Mouse (Mus musculus) brain, adult 10 weeks (tissue): Measurements from ENCODE around the gene Zmiz2. TPM values are rescaled to one million over a fixed set of nuclear protein-coding genes. Genes with fewer than 3 reads are reported as not detected.

Source experiments
- polyA plus RNA-seq: library from polyadenylated mRNA; stranded (reverse); fragments of 350-450 nt; fragmentation: Illumina TruSeq; extraction: RNeasy Lipid Tissue Mini Kit (QIAGEN cat#74804); gene quantifications from one replicate; pipeline ENCODE4 v1.2.3, GENCODE M21; 2015; ENCODE audit warnings: low read depth, low replicate concordance

The Zmiz2 gene
- polyA plus RNA-seq: 132 TPM

GRCm38 (mm10) chr11:6388726-6389413, at the start of gene Zmiz2:
Gene Zmiz2 (plus strand): TSS chr11:6389074.

DNA sequence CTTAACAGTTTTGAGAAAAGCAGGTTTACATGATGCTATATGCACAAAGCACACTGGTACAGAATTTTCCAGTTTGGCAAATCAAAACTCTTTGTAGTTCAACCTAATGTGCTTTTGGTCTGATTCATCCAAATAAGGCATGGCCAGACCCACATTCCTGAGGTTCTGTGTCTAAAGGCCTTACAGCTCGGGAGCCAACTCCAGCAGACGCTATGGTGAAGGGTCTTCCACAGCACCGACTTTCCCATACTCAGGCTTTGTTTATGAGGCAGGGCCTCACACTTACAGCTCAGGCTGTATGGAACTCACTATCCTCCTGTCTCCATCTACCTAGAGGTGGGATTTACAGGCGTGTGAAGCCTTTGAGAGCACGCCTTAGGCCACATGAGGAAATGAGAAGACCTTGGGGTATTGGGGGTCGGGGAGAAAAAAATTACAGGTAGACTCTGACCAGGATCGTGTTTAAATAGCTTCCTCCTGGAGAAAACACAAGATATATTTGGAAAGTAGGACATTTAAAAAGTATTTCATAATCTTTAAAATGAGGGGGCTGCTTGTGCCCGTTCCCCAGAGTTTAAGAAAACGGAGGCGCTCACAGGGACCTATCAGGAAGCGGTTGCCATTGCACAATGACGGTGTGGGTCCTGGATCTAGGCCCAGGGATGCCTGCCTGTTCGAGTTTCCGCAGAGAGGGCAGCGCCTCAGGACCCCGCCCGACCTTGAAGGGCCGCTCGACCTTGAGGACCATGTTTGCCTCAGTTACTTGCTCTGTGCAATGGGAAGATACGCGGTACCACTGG, 26.1 kb downstream of the Zmiz2 start, which contains the start of gene Ppia:
Gene Ppia (plus strand): TSS at position 693 of the 800 bp plus-strand sequence.

GRCm38 (mm10) chr11:6444077-6444853, 55.4 kb downstream of the Zmiz2 start, which contains the start of gene H2afv:
Gene H2afv (minus strand): TSS chr11:6444443.

Other genes starting within 250 kb of the Zmiz2 start
- gene A730071L15Rik, start 189.0 kb upstream of the Zmiz2 start, polyA plus RNA-seq: 0.46 TPM
- gene Nudcd3, start 188.7 kb upstream of the Zmiz2 start, polyA plus RNA-seq: 98.7 TPM
- gene Npc1l1, start 158.9 kb upstream of the Zmiz2 start, polyA plus RNA-seq: 0.97 TPM
- 40.0 TPM for gene Ddx56, start 121.3 kb upstream of the Zmiz2 start, polyA plus RNA-seq
- gene Tmed4, start 114.2 kb upstream of the Zmiz2 start, polyA plus RNA-seq: 94.1 TPM
- 163 TPM for gene Ogdh, start 97.4 kb upstream of the Zmiz2 start, polyA plus RNA-seq
- 3,507 TPM for gene Ppia, start 26.4 kb downstream of the Zmiz2 start, polyA plus RNA-seq
- gene H2afv, start 55.4 kb downstream of the Zmiz2 start, polyA plus RNA-seq: 88.1 TPM
- 168 TPM for gene Purb, start 86.8 kb downstream of the Zmiz2 start, polyA plus RNA-seq
- gene Myo1g, start 131.9 kb downstream of the Zmiz2 start, polyA plus RNA-seq: 0.18 TPM
- gene Ccm2, start 157.8 kb downstream of the Zmiz2 start, polyA plus RNA-seq: 70.4 TPM
- gene Nacad, start 217.0 kb downstream of the Zmiz2 start, polyA plus RNA-seq: 50.2 TPM
- gene Tbrg4, start 237.0 kb downstream of the Zmiz2 start, polyA plus RNA-seq: 32.2 TPM
- gene Wap, start 249.6 kb downstream of the Zmiz2 start, polyA plus RNA-seq: not detected